Mouse (Mus musculus): ENCODE results near the gene Syce2.

The Syce2 gene

GRCm38 (mm10) chr8:84845355-84846093 is 26.4 kb upstream of the Syce2 start:
- DNase-seq, result peak; percentile 59

- DNase-seq, result no peak
Measured at GRCm38 (mm10) chr8:84846094-84846721, 25.7 kb upstream of the Syce2 start.

GRCm38 (mm10) chr8:84846722-84847572 is 25.0 kb upstream of the Syce2 start, which contains the start of gene Calr:
Gene Calr, minus strand, starts transcription at chr8:84846934.
- peak; percentile 100 for DNase-seq

- peak; percentile 28 for DNase-seq
Measured at GRCm38 (mm10) chr8:84847684-84848435, 24.1 kb upstream of the Syce2 start.

- no peak for DNase-seq
Measured at GRCm38 (mm10) chr8:84856434-84856833, 15.5 kb upstream of the Syce2 start.

- DNase-seq, result peak; percentile 98
Measured at GRCm38 (mm10) chr8:84856864-84857441, 15.0 kb upstream of the Syce2 start, which contains the start of gene Farsa. Gene Farsa, plus strand, starts transcription at chr8:84856989.

GRCm38 (mm10) chr8:84872309-84872965 is 526 bp downstream of the Syce2 start:
- DNase-seq, result peak; percentile 59

GRCm38 (mm10) chr8:84873016-84873415 is 1.1 kb downstream of the Syce2 start:
- DNase-seq, result no peak

- no peak for DNase-seq
Measured at GRCm38 (mm10) chr8:84874339-84874738, 2.4 kb downstream of the Syce2 start.

- DNase-seq, result no peak
Measured at GRCm38 (mm10) chr8:84877297-84878035, 5.6 kb downstream of the Syce2 start.

- DNase-seq, result no peak
Measured at GRCm38 (mm10) chr8:84878915-84879314, 7.0 kb downstream of the Syce2 start.

- DNase-seq, result no peak
Measured at GRCm38 (mm10) chr8:84884728-84885127, 12.8 kb downstream of the Syce2 start.

GRCm38 (mm10) chr8:84888280-84888679 is 16.4 kb downstream of the Syce2 start:
- no peak for DNase-seq

- DNase-seq, result no peak
Measured at GRCm38 (mm10) chr8:84889141-84889540, 17.2 kb downstream of the Syce2 start.

- DNase-seq, result no peak
Measured at GRCm38 (mm10) chr8:84892993-84893708, 21.2 kb downstream of the Syce2 start.

- DNase-seq, result peak; percentile 96
Measured at GRCm38 (mm10) chr8:84893709-84894134, 21.8 kb downstream of the Syce2 start, which contains the start of gene Gcdh. Gene Gcdh, minus strand, starts transcription at chr8:84893921.

- no peak for DNase-seq
Measured at GRCm38 (mm10) chr8:84895963-84896362, 24.1 kb downstream of the Syce2 start.

GRCm38 (mm10) chr8:84901071-84901470 is 29.2 kb downstream of the Syce2 start:
- no peak for DNase-seq

GRCm38 (mm10) chr8:84901752-84902151 is 29.8 kb downstream of the Syce2 start, which contains the start of gene Klf1:
Gene Klf1, plus strand, starts transcription at chr8:84901928.
- DNase-seq, result no peak

- DNase-seq, result peak; percentile 57
Measured at GRCm38 (mm10) chr8:84902367-84902919, 30.5 kb downstream of the Syce2 start.
